Mouse (Mus musculus): ENCODE data around the gene 2310022A10Rik.

GRCm38 (mm10) chr7:27530937-27531336, 22.1 kb upstream of the 2310022A10Rik start:
- TF ChIP-seq EP300 (IDR thresholded peaks at IDR 0.05; ENCODE audit: low read length) = no peak
- no peak for TF ChIP-seq BHLHE40 (IDR thresholded peaks at IDR 0.05; ENCODE audit: low read depth, low read length)
- no peak for TF ChIP-seq MAZ (IDR thresholded peaks at IDR 0.05; ENCODE audit: low read depth, low read length)
- TF ChIP-seq POLR2A (IDR thresholded peaks at IDR 0.05; ENCODE audit: low read depth, low read length) = no peak
- TF ChIP-seq MAX (IDR thresholded peaks at IDR 0.05; ENCODE audit: low read length) = no peak
- no peak for TF ChIP-seq CHD2 (IDR thresholded peaks at IDR 0.05; ENCODE audit: low read length)
- TF ChIP-seq CTCF (conservative IDR thresholded peaks at IDR 0.05 in 1 of 2, IDR thresholded peaks at IDR 0.05 in 1 of 2; ENCODE audit: low read depth in 2 of 2, low read length in 2 of 2) = peak in 1 of 2 experiments; percentile 37; a peak in 2 of 4 replicates
- TF ChIP-seq RAD21 (IDR thresholded peaks at IDR 0.05; ENCODE audit: low read depth, low read length) = peak; percentile 17
- TF ChIP-seq TBP (conservative IDR thresholded peaks at IDR 0.05; ENCODE audit: low read depth, low read length) = no peak
- no peak for TF ChIP-seq UBTF (IDR thresholded peaks at IDR 0.05; ENCODE audit: low read depth, low read length)
- no peak for TF ChIP-seq ZNF384 (IDR thresholded peaks at IDR 0.05; ENCODE audit: low read depth, low read length)
- no peak for TF ChIP-seq POLR2AphosphoS2 (IDR thresholded peaks at IDR 0.05; ENCODE audit: low read depth, low read length)

Data from CH12.LX (cell line).